Mouse (Mus musculus): Measurements from ENCODE around the gene Nwd1.

GRCm38 (mm10) chr8:72749846-72750245, 103.3 kb downstream of the Nwd1 start:
- TF ChIP-seq CTCF (IDR thresholded peaks at IDR 0.05; ENCODE audit: low read depth): no peak
- TF ChIP-seq EP300 (IDR thresholded peaks at IDR 0.05; ENCODE audit: low read depth): no peak
